In the genomic region with DNA sequence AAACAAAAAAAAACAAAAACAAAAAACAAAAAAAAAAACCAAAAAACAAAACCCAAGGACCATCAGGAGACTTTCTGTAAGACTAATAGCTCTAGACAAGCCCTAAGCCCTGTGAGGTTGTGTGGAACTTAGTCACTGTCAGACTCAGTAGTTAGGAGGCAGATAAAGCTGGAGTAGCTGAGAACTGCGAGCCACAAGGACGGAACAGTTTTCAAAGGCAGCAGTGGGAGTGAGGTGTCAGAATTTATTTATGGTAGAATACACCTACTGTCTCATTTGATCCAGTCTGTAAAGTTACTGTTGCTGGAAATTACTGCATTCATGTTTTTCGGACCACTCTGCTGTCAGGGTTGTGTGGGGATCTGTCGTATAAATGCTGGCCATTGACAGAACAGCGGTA, we compare ENCODE assay signal across 27 mouse cellular contexts.
DNase-seq lines count a peak whose midpoint lies in the region; ATAC-seq and TF ChIP-seq lines count a peak whose summit lies in the region.
"Had no signal": no experiment of that assay in that cellular context is flagged by ENCODE, and none has a peak within 500 bp of the region (broad histone marks: within the 10 kb centered on the region; RNA-seq: fewer than 3 reads in every experiment).

No protein-coding gene starts in this region.

- no peaks in the 10 kb centered on the region for H3K9me3 ChIP-seq in midbrain, embryonic 11.5 days (ENCODE audit: control insufficient read depth, low read length)
- no peaks in the 10 kb centered on the region for H3K9me3 ChIP-seq in midbrain, postnatal 0 days (ENCODE audit: low read length)
- H3K9me3 ChIP-seq: embryonic facial prominence, embryonic 13.5 days; embryonic facial prominence, embryonic 15.5 days; forebrain, embryonic 10.5 days; forebrain, embryonic 12.5 days; G1E had no signal

- peak; percentile 93 for ATAC-seq in frontal cortex, adult (ENCODE audit: low TSS enrichment)
- ATAC-seq in midbrain, embryonic 11.5 days (ENCODE audit: low FRiP score): no peak
- no peak for ATAC-seq in midbrain, postnatal 0 days (ENCODE audit: low FRiP score)
- ATAC-seq: activated CD4-positive, CD25-positive, alpha-beta regulatory T cell, adult 4 months; CD4-positive, CD25-positive, alpha-beta regulatory T cell, adult 4 months; forebrain, embryonic 14.5 days; forebrain, embryonic 16.5 days; Patski had no signal

- WGBS in midbrain, embryonic 11.5 days: 72% methylated on average over 5 of the region's 5 CpGs
- WGBS in midbrain, postnatal 0 days: 67% methylated on average over 5 of the region's 5 CpGs

- no peaks in the 10 kb centered on the region for H3K36me3 ChIP-seq in midbrain, embryonic 11.5 days (ENCODE audit: control insufficient read depth, insufficient read depth, low read length)
- no peaks in the 10 kb centered on the region for H3K36me3 ChIP-seq in midbrain, postnatal 0 days (ENCODE audit: insufficient read depth, low read length)
- H3K36me3 ChIP-seq: embryonic facial prominence, embryonic 13.5 days; embryonic facial prominence, embryonic 15.5 days; forebrain, embryonic 10.5 days; forebrain, embryonic 12.5 days; G1E had no signal

- no peak overlapping the region for H3K9ac ChIP-seq in midbrain, embryonic 11.5 days (ENCODE audit: low read length)
- no peak overlapping the region for H3K9ac ChIP-seq in midbrain, postnatal 0 days (replicated peaks; ENCODE audit: low read length, poor library complexity, severe bottlenecking)
- H3K9ac ChIP-seq: embryonic facial prominence, embryonic 13.5 days; embryonic facial prominence, embryonic 15.5 days; forebrain, embryonic 12.5 days had no signal

- no peak overlapping the region for H3K27ac ChIP-seq in midbrain, embryonic 11.5 days (ENCODE audit: low read depth, low read length)
- H3K27ac ChIP-seq in midbrain, postnatal 0 days (ENCODE audit: low read depth, low read length): no peak overlapping the region
- H3K27ac ChIP-seq: embryonic facial prominence, embryonic 13.5 days; embryonic facial prominence, embryonic 15.5 days; forebrain, embryonic 10.5 days; forebrain, embryonic 12.5 days had no signal

- H3K27me3 ChIP-seq in midbrain, embryonic 11.5 days (ENCODE audit: control insufficient read depth, insufficient read depth, low read length): no peaks in the 10 kb centered on the region
- no peaks in the 10 kb centered on the region for H3K27me3 ChIP-seq in midbrain, postnatal 0 days (ENCODE audit: insufficient read depth, low read length)
- H3K27me3 ChIP-seq: CH12.LX; embryonic facial prominence, embryonic 13.5 days; embryonic facial prominence, embryonic 15.5 days; forebrain, embryonic 12.5 days; Patski had no signal

- no peak overlapping the region for H3K4me3 ChIP-seq in midbrain, embryonic 11.5 days (ENCODE audit: low read depth, low read length)
- no peak overlapping the region for H3K4me3 ChIP-seq in midbrain, postnatal 0 days (ENCODE audit: low read depth, low read length)
- H3K4me3 ChIP-seq: embryonic facial prominence, embryonic 13.5 days; embryonic facial prominence, embryonic 15.5 days; erythroblast, embryonic 14.5 days; forebrain, embryonic 10.5 days; forebrain, embryonic 12.5 days had no signal

- no peak for DNase-seq in frontal cortex, postnatal 25 days (ENCODE audit: low spot score in 2 of 2)
- DNase-seq in midbrain, embryonic 11.5 days (ENCODE audit: low spot score, missing footprints): peak; percentile 69
- DNase-seq in midbrain, postnatal 0 days (ENCODE audit: low spot score): no peak
- DNase-seq in brain, adult 2 months (ENCODE audit: low read depth, low spot score): peak; percentile 63
- no peak for DNase-seq in cerebellum, postnatal 36 days
- DNase-seq: adrenal gland, adult 8-10 months; adrenal gland, postnatal 25 days; B cell, adult 2 months; cerebellum, adult 11-12 months; cerebellum, adult 2 months; cerebellum, adult 9-10 months; cerebellum, postnatal 10 days; cerebellum, postnatal 25 days; embryo, embryonic 11 days had no signal

- TF ChIP-seq CTCF in midbrain, postnatal 0 days (IDR thresholded peaks at IDR 0.05): no peak

- peaks cover 5% of the 10 kb centered on the region; the same call in 1 of the 2 replicates for H3K4me1 ChIP-seq in midbrain, embryonic 11.5 days (ENCODE audit: control insufficient read depth, insufficient read depth, low read length)
- no peaks in the 10 kb centered on the region for H3K4me1 ChIP-seq in midbrain, postnatal 0 days (ENCODE audit: insufficient read depth, low read length)
- H3K4me1 ChIP-seq: embryonic facial prominence, embryonic 13.5 days; embryonic facial prominence, embryonic 15.5 days had no signal

- H3K4me2 ChIP-seq in midbrain, embryonic 11.5 days: no peak overlapping the region
- no peak overlapping the region for H3K4me2 ChIP-seq in midbrain, postnatal 0 days (ENCODE audit: low read depth, low read length, poor library complexity, severe bottlenecking)
- H3K4me2 ChIP-seq: embryonic facial prominence, embryonic 13.5 days; embryonic facial prominence, embryonic 15.5 days; forebrain, embryonic 12.5 days had no signal

Comparison
In these comparisons a context has a peak if more than half of its experiments do, and no peak if none do; other contexts are left out.
1. DNase-seq: peak in midbrain, embryonic 11.5 days (single experiment) and brain, adult 2 months (single experiment); none in frontal cortex, postnatal 25 days (0 of 2), midbrain, postnatal 0 days (single experiment) and cerebellum, postnatal 36 days (0 of 2).